Mouse (Mus musculus): ENCODE data around the gene Olfr523. TPM values are rescaled to one million over a fixed set of nuclear protein-coding genes. Genes with fewer than 3 reads are reported as not detected.
A peak's percentile ranks its signal among the peaks of the same experiment; 100 is the strongest.

Olfr523 gene
- polyA plus RNA-seq, 1 experiment from 2014 or later = not detected

GRCm38 (mm10) chr7:140186646-140187620 is 13.9 kb downstream of the Olfr523 start:
- Histone ChIP-seq H3K4me3 (no peak overlapping the region), H3K4me2 (no peak overlapping the region), H3K9ac (no peak overlapping the region), H3K4me1 (0 out of 2 replicates have a peak, but pooled peaks cover 4% of the 10 kb centered on the region), H3K27me3 (replicated peaks) (no peaks in the 10 kb centered on the region; the same call in 1 of the 2 replicates), H3K36me3 (no peaks in the 10 kb centered on the region), H3K27ac (no peak overlapping the region), H3K9me3 (replicated peaks) (no peaks in the 10 kb centered on the region)
- peak; percentile 42; the same call in 1 of the 2 replicates for ATAC-seq
- 55% methylated on average over 18 of the region's 18 CpGs for WGBS (ENCODE audit: insufficient replicate concordance)

- Histone ChIP-seq H3K4me3 (no peak overlapping the region), H3K9ac (no peak overlapping the region), H3K36me3 (no peaks in the 10 kb centered on the region), H3K27me3 (replicated peaks) (no peaks in the 10 kb centered on the region; the same call in 1 of the 2 replicates), H3K4me2 (no peak overlapping the region), H3K4me1 (0 out of 2 replicates have a peak, but pooled peaks cover 4% of the 10 kb centered on the region), H3K27ac (no peak overlapping the region), H3K9me3 (replicated peaks) (no peaks in the 10 kb centered on the region)
- no peak for ATAC-seq
- 64% methylated on average over 7 of the region's 7 CpGs for WGBS (ENCODE audit: insufficient replicate concordance)
Observed at GRCm38 (mm10) chr7:140187721-140188390, 14.8 kb downstream of the Olfr523 start.

GRCm38 (mm10) chr7:140188391-140189328 is 15.6 kb downstream of the Olfr523 start:
- 37% methylated on average over 4 of the region's 4 CpGs for WGBS (ENCODE audit: insufficient replicate concordance)

GRCm38 (mm10) chr7:140190435-140190834 is 17.4 kb downstream of the Olfr523 start:
- H3K4me1 ChIP-seq = 0 out of 2 replicates have a peak, but pooled peaks cover 4% of the 10 kb centered on the region
- ATAC-seq = no peak; the same call in 1 of the 2 replicates
- WGBS (ENCODE audit: insufficient replicate concordance) = 67% methylated on average over 1 of the region's 1 CpGs
- H3K36me3 ChIP-seq = no peaks in the 10 kb centered on the region
- H3K9ac ChIP-seq = no peak overlapping the region
- no peak overlapping the region for H3K27ac ChIP-seq
- no peaks in the 10 kb centered on the region for H3K9me3 ChIP-seq (replicated peaks)
- H3K4me3 ChIP-seq = no peak overlapping the region
- H3K27me3 ChIP-seq (replicated peaks) = no peaks in the 10 kb centered on the region; the same call in 1 of the 2 replicates
- no peak overlapping the region for H3K4me2 ChIP-seq

More at GRCm38 (mm10) chr7:140188391-140189328, 15.6 kb downstream of the Olfr523 start:
- H3K27ac ChIP-seq = no peak overlapping the region
- no peaks in the 10 kb centered on the region for H3K9me3 ChIP-seq (replicated peaks)
- no peaks in the 10 kb centered on the region for H3K36me3 ChIP-seq
- no peak overlapping the region for H3K4me2 ChIP-seq
- no peak overlapping the region for H3K4me3 ChIP-seq
- H3K27me3 ChIP-seq (replicated peaks) = no peaks in the 10 kb centered on the region; the same call in 1 of the 2 replicates
- peak; percentile 61; the same call in 1 of the 2 replicates for ATAC-seq
- H3K9ac ChIP-seq = no peak overlapping the region
- 0 out of 2 replicates have a peak, but pooled peaks cover 4% of the 10 kb centered on the region for H3K4me1 ChIP-seq

- H3K9me3 ChIP-seq (replicated peaks) = no peaks in the 10 kb centered on the region
- H3K4me2 ChIP-seq = no peak overlapping the region
- H3K36me3 ChIP-seq = no peaks in the 10 kb centered on the region
- no peak for ATAC-seq
- 42% methylated on average over 2 of the region's 2 CpGs for WGBS (ENCODE audit: insufficient replicate concordance)
- no peak overlapping the region for H3K9ac ChIP-seq
- H3K4me3 ChIP-seq = no peak overlapping the region
- H3K27me3 ChIP-seq (replicated peaks) = no peaks in the 10 kb centered on the region
- 0 out of 2 replicates have a peak, but pooled peaks cover 4% of the 10 kb centered on the region for H3K4me1 ChIP-seq
- H3K27ac ChIP-seq = no peak overlapping the region
Observed at GRCm38 (mm10) chr7:140192445-140192844, 19.4 kb downstream of the Olfr523 start.

GRCm38 (mm10) chr7:140192851-140193250 is 19.8 kb downstream of the Olfr523 start:
- Histone ChIP-seq H3K27ac (no peak overlapping the region), H3K36me3 (no peaks in the 10 kb centered on the region), H3K4me3 (no peak overlapping the region), H3K4me1 (0 out of 2 replicates have a peak, but pooled peaks cover 4% of the 10 kb centered on the region), H3K27me3 (replicated peaks) (no peaks in the 10 kb centered on the region), H3K4me2 (no peak overlapping the region), H3K9ac (no peak overlapping the region), H3K9me3 (replicated peaks) (no peaks in the 10 kb centered on the region)
- ATAC-seq = no peak
- 50% methylated on average over 2 of the region's 2 CpGs for WGBS (ENCODE audit: insufficient replicate concordance)

GRCm38 (mm10) chr7:140194031-140194430 is 21.0 kb downstream of the Olfr523 start:
- no peaks in the 10 kb centered on the region for H3K36me3 ChIP-seq
- WGBS (ENCODE audit: insufficient replicate concordance) = 66% methylated on average over 4 of the region's 4 CpGs
- ATAC-seq = no peak
- H3K4me1 ChIP-seq = 0 out of 2 replicates have a peak, but pooled peaks cover 4% of the 10 kb centered on the region
- no peaks in the 10 kb centered on the region for H3K9me3 ChIP-seq (replicated peaks)
- no peak overlapping the region for H3K4me2 ChIP-seq
- H3K27ac ChIP-seq = no peak overlapping the region
- H3K27me3 ChIP-seq (replicated peaks) = no peaks in the 10 kb centered on the region
- H3K9ac ChIP-seq = no peak overlapping the region
- H3K4me3 ChIP-seq = no peak overlapping the region

- peaks cover 3% of the 10 kb centered on the region for H3K4me1 ChIP-seq
- no peak for ATAC-seq
- WGBS (ENCODE audit: insufficient replicate concordance) = 61% methylated on average over 8 of the region's 8 CpGs
- H3K27me3 ChIP-seq (replicated peaks) = no peaks in the 10 kb centered on the region
- no peak overlapping the region for H3K4me2 ChIP-seq
- H3K36me3 ChIP-seq = no peaks in the 10 kb centered on the region
- no peak overlapping the region for H3K9ac ChIP-seq
- H3K9me3 ChIP-seq (replicated peaks) = no peaks in the 10 kb centered on the region
- H3K27ac ChIP-seq = no peak overlapping the region
- no peak overlapping the region for H3K4me3 ChIP-seq
Observed at GRCm38 (mm10) chr7:140196002-140196401, 23.0 kb downstream of the Olfr523 start.

GRCm38 (mm10) chr7:140201090-140201489 is 28.1 kb downstream of the Olfr523 start:
- no peaks in the 10 kb centered on the region for H3K27me3 ChIP-seq (replicated peaks)
- no peaks in the 10 kb centered on the region for H3K9me3 ChIP-seq (replicated peaks)
- peaks cover 8% of the 10 kb centered on the region for H3K4me1 ChIP-seq
- 0 out of 2 replicates have a peak, but pooled peaks have one; percentile 50 for ATAC-seq
- WGBS (ENCODE audit: insufficient replicate concordance) = 47% methylated on average over 4 of the region's 4 CpGs
- no peaks in the 10 kb centered on the region for H3K36me3 ChIP-seq
- no peak overlapping the region for H3K4me2 ChIP-seq
- H3K4me3 ChIP-seq = no peak overlapping the region
- no peak overlapping the region for H3K27ac ChIP-seq
- H3K9ac ChIP-seq = no peak overlapping the region

- Histone ChIP-seq H3K4me2 (no peak within 1 kb of the TSS), H3K9me3 (replicated peaks) (no peaks in the 10 kb centered on the region), H3K4me1 (peaks cover 28% of the 10 kb centered on the region), H3K27me3 (replicated peaks) (no peaks in the 10 kb centered on the region), H3K9ac (no peak within 1 kb of the TSS), H3K4me3 (no peak within 1 kb of the TSS), H3K36me3 (no peaks in the 10 kb centered on the region), H3K27ac (no peak within 1 kb of the TSS)
- no peak for ATAC-seq
Observed at GRCm38 (mm10) chr7:140205864-140206263, 32.8 kb downstream of the Olfr523 start, which contains the start of gene Olfr524. Gene Olfr524, minus strand, starts transcription at chr7:140205964.

GRCm38 (mm10) chr7:140206904-140207303 is 33.9 kb downstream of the Olfr523 start:
- Histone ChIP-seq H3K4me3 (no peak overlapping the region), H3K27me3 (replicated peaks) (no peaks in the 10 kb centered on the region), H3K9me3 (replicated peaks) (no peaks in the 10 kb centered on the region), H3K27ac (no peak overlapping the region), H3K4me2 (no peak overlapping the region), H3K36me3 (no peaks in the 10 kb centered on the region), H3K9ac (no peak overlapping the region), H3K4me1 (peaks cover 22% of the 10 kb centered on the region)
- WGBS (ENCODE audit: insufficient replicate concordance) = 38% methylated on average over 3 of the region's 3 CpGs
- ATAC-seq = peak; percentile 46

All from liver, embryonic 12.5 days (tissue).